ENCODE assay signal across 16 mouse cellular contexts in genomic region chr4:34626401-34626800, GRCm38 (mm10).
"Had no signal": no experiment of that assay in that cellular context is flagged by ENCODE, and none has a peak within 500 bp of the region (broad histone marks: within the 10 kb centered on the region; RNA-seq: fewer than 3 reads in every experiment).

No protein-coding gene starts in this region.

- H3K27me3 ChIP-seq: lung, embryonic 15.5 days; megakaryocyte, embryonic 14.5 days; midbrain, embryonic 13.5 days; midbrain, embryonic 15.5 days; neural tube, embryonic 12.5 days; stomach, embryonic 15.5 days had no signal

- H3K27ac ChIP-seq: lung, embryonic 15.5 days; macrophage; midbrain, embryonic 13.5 days; midbrain, embryonic 15.5 days; neural tube, embryonic 12.5 days; stomach, embryonic 15.5 days; stomach, postnatal 0 days had no signal

- ATAC-seq: lung, postnatal 0 days; midbrain, embryonic 13.5 days; midbrain, embryonic 15.5 days had no signal

- DNase-seq: lung, postnatal 14 days; lung, postnatal 36 days; right cerebral cortex, postnatal 14 days; thymus, adult 2 months; thymus, postnatal 25 days; thymus, postnatal 4 days had no signal

- H3K9ac ChIP-seq: lung, embryonic 15.5 days; midbrain, embryonic 13.5 days; midbrain, embryonic 15.5 days; neural tube, embryonic 12.5 days; stomach, embryonic 15.5 days had no signal

- H3K9me3 ChIP-seq: lung, embryonic 15.5 days; megakaryocyte, embryonic 14.5 days; midbrain, embryonic 13.5 days; midbrain, embryonic 15.5 days; neural tube, embryonic 12.5 days; stomach, embryonic 15.5 days had no signal

- H3K4me1 ChIP-seq: lung, embryonic 15.5 days; megakaryocyte, embryonic 14.5 days; midbrain, embryonic 13.5 days; midbrain, embryonic 15.5 days; neural tube, embryonic 12.5 days; stomach, embryonic 15.5 days had no signal

- H3K4me2 ChIP-seq: lung, embryonic 15.5 days; midbrain, embryonic 11.5 days; midbrain, embryonic 13.5 days; midbrain, embryonic 15.5 days; neural tube, embryonic 12.5 days; stomach, embryonic 15.5 days had no signal

- H3K4me3 ChIP-seq: lung, embryonic 15.5 days; megakaryocyte, embryonic 14.5 days; midbrain, embryonic 13.5 days; midbrain, embryonic 15.5 days; neural tube, embryonic 12.5 days; stomach, embryonic 15.5 days had no signal
